Mouse (Mus musculus) heart, adult 2 months (tissue): ENCODE measurements around the gene Pms1.

Source experiments
- CTCF ChIP-seq: fragments of 200-600 bp; IDR thresholded peaks from 2 replicates; pipeline ENCODE4 v1.8.1; 2022; ENCODE audit warnings: antibody characterized with exemption, mild to moderate bottlenecking, moderate library complexity
- EP300 ChIP-seq: fragments of 200-500 bp; IDR thresholded peaks from 2 replicates; pipeline ENCODE4 v1.6.1; 2011; ENCODE audit warnings: low read depth, low read length, control low read depth; ENCODE audit not compliant: insufficient read depth
- POLR2A ChIP-seq: fragments of 200-500 bp; IDR thresholded peaks from 2 replicates; pipeline ENCODE4 v1.6.1; 2011; ENCODE audit warnings: mild to moderate bottlenecking, low read depth, low read length, control low read depth; ENCODE audit not compliant: insufficient read depth

DNA sequence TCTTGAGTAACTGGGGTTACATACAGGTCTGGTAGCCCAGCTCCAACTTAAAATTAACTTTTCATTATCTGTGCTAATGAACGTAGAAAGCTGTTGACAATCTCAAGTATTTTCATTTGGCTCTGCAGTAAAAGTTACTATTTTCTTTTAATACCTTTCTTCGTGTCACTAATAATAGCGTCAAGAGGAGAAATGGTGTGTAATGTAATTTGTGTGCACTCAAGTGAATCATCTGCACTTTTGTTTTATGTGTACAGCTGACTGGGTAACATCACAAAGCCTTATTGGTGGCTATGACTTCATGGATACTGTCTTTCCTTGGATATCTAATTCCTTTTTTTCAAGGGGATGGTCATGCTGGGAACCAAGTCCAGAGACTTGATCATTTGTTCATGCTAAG is 110.5 kb downstream of the Pms1 start:
- TF ChIP-seq POLR2A (no peak), CTCF (no peak), EP300 (no peak)
